Mouse (Mus musculus): ENCODE measurements at regions not wholly inside any gene's neighbourhood (a gene's known extent, or its start where the extent isn't known, plus 50 kb on each side); places are given as distances from the start of the nearest gene placed in this dataset.

GRCm38 (mm10) chr9:100359934-100360716 is 126.5 kb downstream of the Il20rb start:
- ATAC-seq (replicated peaks; ENCODE audit: low FRiP score, low read depth) (no peak), DNase-seq (ENCODE audit: low spot score) (peak; percentile 62)
- Histone ChIP-seq H3K9ac (ENCODE audit: low read depth, low read length) (no peak overlapping the region), H3K27me3 (ENCODE audit: insufficient read depth, low read length) (no peaks in the 10 kb centered on the region), H3K4me1 (replicated peaks; ENCODE audit: insufficient read depth, low read length) (no peaks in the 10 kb centered on the region), H3K36me3 (ENCODE audit: insufficient read depth, low read length) (no peaks in the 10 kb centered on the region), H3K4me3 (replicated peaks; ENCODE audit: low read depth, low read length) (no peak overlapping the region), H3K4me2 (ENCODE audit: low read length) (no peak overlapping the region), H3K27ac (no peak overlapping the region), H3K9me3 (replicated peaks; ENCODE audit: low read length) (no peaks in the 10 kb centered on the region)
- peak; percentile 68 for TF ChIP-seq CTCF (IDR thresholded peaks at IDR 0.05; ENCODE audit: low read depth)
- 67% methylated on average over 9 of the region's 9 CpGs for WGBS

- Histone ChIP-seq H3K4me3 (replicated peaks; ENCODE audit: low read depth, low read length) (no peak overlapping the region), H3K4me2 (ENCODE audit: low read length) (no peak overlapping the region)
- 56% methylated on average over 12 of the region's 12 CpGs for WGBS
Observed at GRCm38 (mm10) chr9:100357553-100357952, 129.0 kb downstream of the Il20rb start.

GRCm38 (mm10) chr9:100340796-100341195 is 145.8 kb downstream of the Il20rb start:
- 72% methylated on average over 8 of the region's 8 CpGs for WGBS
- Histone ChIP-seq H3K27ac (no peak overlapping the region), H3K4me3 (replicated peaks; ENCODE audit: low read depth, low read length) (no peak overlapping the region), H3K9me3 (replicated peaks; ENCODE audit: low read length) (no peaks in the 10 kb centered on the region), H3K27me3 (ENCODE audit: insufficient read depth, low read length) (no peaks in the 10 kb centered on the region), H3K36me3 (ENCODE audit: insufficient read depth, low read length) (no peaks in the 10 kb centered on the region), H3K4me2 (ENCODE audit: low read length) (no peak overlapping the region), H3K9ac (ENCODE audit: low read depth, low read length) (no peak overlapping the region), H3K4me1 (replicated peaks; ENCODE audit: insufficient read depth, low read length) (no peaks in the 10 kb centered on the region)
- TF ChIP-seq CTCF (IDR thresholded peaks at IDR 0.05; ENCODE audit: low read depth) = no peak
- DNase-seq (ENCODE audit: low spot score) = no peak
- no peak for ATAC-seq (replicated peaks; ENCODE audit: low FRiP score, low read depth)

More at GRCm38 (mm10) chr9:100357553-100357952, 129.0 kb downstream of the Il20rb start:
- Histone ChIP-seq H3K9me3 (replicated peaks; ENCODE audit: low read length) (no peaks in the 10 kb centered on the region), H3K9ac (ENCODE audit: low read depth, low read length) (no peak overlapping the region), H3K27me3 (ENCODE audit: insufficient read depth, low read length) (no peaks in the 10 kb centered on the region), H3K4me1 (replicated peaks; ENCODE audit: insufficient read depth, low read length) (no peaks in the 10 kb centered on the region), H3K36me3 (ENCODE audit: insufficient read depth, low read length) (no peaks in the 10 kb centered on the region), H3K27ac (no peak overlapping the region)
- DNase-seq (ENCODE audit: low spot score) (no peak), ATAC-seq (replicated peaks; ENCODE audit: low FRiP score, low read depth) (no peak)
- no peak for TF ChIP-seq CTCF (IDR thresholded peaks at IDR 0.05; ENCODE audit: low read depth)

GRCm38 (mm10) chr9:100307765-100308164 is 178.8 kb downstream of the Il20rb start:
- TF ChIP-seq CTCF (IDR thresholded peaks at IDR 0.05; ENCODE audit: low read depth) = no peak
- Histone ChIP-seq H3K9ac (ENCODE audit: low read depth, low read length) (no peak overlapping the region), H3K4me3 (replicated peaks; ENCODE audit: low read depth, low read length) (no peak overlapping the region), H3K36me3 (ENCODE audit: insufficient read depth, low read length) (no peaks in the 10 kb centered on the region), H3K4me2 (ENCODE audit: low read length) (no peak overlapping the region), H3K4me1 (replicated peaks; ENCODE audit: insufficient read depth, low read length) (0 out of 2 replicates have a peak, but pooled peaks cover 4% of the 10 kb centered on the region), H3K27ac (no peak overlapping the region), H3K9me3 (replicated peaks; ENCODE audit: low read length) (no peaks in the 10 kb centered on the region), H3K27me3 (ENCODE audit: insufficient read depth, low read length) (no peaks in the 10 kb centered on the region)
- WGBS = 49% methylated on average over 5 of the region's 5 CpGs
- no peak for DNase-seq (ENCODE audit: low spot score)
- no peak for ATAC-seq (replicated peaks; ENCODE audit: low FRiP score, low read depth)

GRCm38 (mm10) chr9:100307364-100307763 is 179.2 kb downstream of the Il20rb start:
- no peak overlapping the region for H3K9ac ChIP-seq (ENCODE audit: low read depth, low read length)
- no peak for TF ChIP-seq CTCF (IDR thresholded peaks at IDR 0.05; ENCODE audit: low read depth)

GRCm38 (mm10) chr9:100303762-100304161 is 182.8 kb downstream of the Il20rb start:
- DNase-seq (ENCODE audit: low spot score) (peak; percentile 35), ATAC-seq (replicated peaks; ENCODE audit: low FRiP score, low read depth) (no peak)
- H3K4me2 ChIP-seq (ENCODE audit: low read length) = no peak overlapping the region; the same call in 1 of the 2 replicates
- H3K36me3 ChIP-seq (ENCODE audit: insufficient read depth, low read length) = no peaks in the 10 kb centered on the region
- no peak overlapping the region for H3K4me3 ChIP-seq (replicated peaks; ENCODE audit: low read depth, low read length)
- 33% methylated on average over 6 of the region's 6 CpGs for WGBS
- H3K9ac ChIP-seq (ENCODE audit: low read depth, low read length) = no peak overlapping the region
- H3K27ac ChIP-seq = no peak overlapping the region
- H3K27me3 ChIP-seq (ENCODE audit: insufficient read depth, low read length) = no peaks in the 10 kb centered on the region
- no peaks in the 10 kb centered on the region for H3K9me3 ChIP-seq (replicated peaks; ENCODE audit: low read length)
- no peak for TF ChIP-seq CTCF (IDR thresholded peaks at IDR 0.05; ENCODE audit: low read depth)
- H3K4me1 ChIP-seq (replicated peaks; ENCODE audit: insufficient read depth, low read length) = 0 out of 2 replicates have a peak, but pooled peaks cover 4% of the 10 kb centered on the region

More at GRCm38 (mm10) chr9:100307364-100307763, 179.2 kb downstream of the Il20rb start:
- Histone ChIP-seq H3K4me2 (ENCODE audit: low read length) (no peak overlapping the region), H3K4me1 (replicated peaks; ENCODE audit: insufficient read depth, low read length) (0 out of 2 replicates have a peak, but pooled peaks cover 4% of the 10 kb centered on the region), H3K4me3 (replicated peaks; ENCODE audit: low read depth, low read length) (no peak overlapping the region), H3K27me3 (ENCODE audit: insufficient read depth, low read length) (no peaks in the 10 kb centered on the region), H3K36me3 (ENCODE audit: insufficient read depth, low read length) (no peaks in the 10 kb centered on the region), H3K27ac (no peak overlapping the region), H3K9me3 (replicated peaks; ENCODE audit: low read length) (no peaks in the 10 kb centered on the region)
- 74% methylated on average over 2 of the region's 2 CpGs for WGBS
- no peak for DNase-seq (ENCODE audit: low spot score)
- no peak for ATAC-seq (replicated peaks; ENCODE audit: low FRiP score, low read depth)

Measured in kidney, postnatal 0 days (tissue).